Mouse (Mus musculus) midbrain, embryonic 16.5 days (tissue): ENCODE measurements around the gene Olfr628. TPM values are rescaled to one million over a fixed set of nuclear protein-coding genes. Genes with fewer than 3 reads are reported as not detected.
"Not testable (repeated sequence)": the region's sequence is repeated elsewhere in the genome, so short reads cannot be mapped to it uniquely, and the experiment has no call there.

Source experiments
- ATAC-seq: fragments of 200-750 bp; cut with Nextera tagmentation; 2 replicates; pipeline ENCODE4 v1.8.0; 2017; ENCODE audit warnings: moderate TSS enrichment
- H3K27ac ChIP-seq: fragments of 300-500 bp; sonication (generic); 2 replicates; pipeline ENCODE4 v1.5.1; 2014; ENCODE audit warnings: mild to moderate bottlenecking, low read length, mixed read lengths
- H3K27me3 ChIP-seq: fragments of 300-500 bp; sonication (generic); 2 replicates; pipeline ENCODE4 v1.6.1; 2014; ENCODE audit warnings: low read depth, low read length, mixed read lengths; ENCODE audit not compliant: control insufficient read depth, insufficient read depth
- H3K36me3 ChIP-seq: fragments of 300-500 bp; sonication (generic); 2 replicates; pipeline ENCODE4 v1.6.1; 2014; ENCODE audit warnings: mild to moderate bottlenecking, low read length, moderate library complexity, mixed read lengths; ENCODE audit not compliant: control insufficient read depth, insufficient read depth
- H3K4me1 ChIP-seq: fragments of 300-500 bp; sonication (generic); 2 replicates; pipeline ENCODE4 v1.6.1; 2014; ENCODE audit warnings: mild to moderate bottlenecking, low read length, mixed read lengths; ENCODE audit not compliant: control insufficient read depth, insufficient read depth
- H3K4me2 ChIP-seq: fragments of 300-500 bp; sonication (generic); 2 replicates; pipeline ENCODE4 v1.6.1; 2014; ENCODE audit warnings: mild to moderate bottlenecking, low read length, mixed read lengths
- H3K4me3 ChIP-seq: fragments of 300-500 bp; sonication (generic); 2 replicates; pipeline ENCODE4 v1.5.1; 2014; ENCODE audit warnings: low read depth, mild to moderate bottlenecking, low read length, moderate library complexity, mixed read lengths
- H3K9ac ChIP-seq: fragments of 300-500 bp; sonication (generic); 2 replicates; pipeline ENCODE4 v1.6.1; 2014; ENCODE audit warnings: low read depth, low read length, mixed read lengths
- H3K9me3 ChIP-seq: fragments of 300-500 bp; sonication (generic); replicated peaks from 2 replicates; pipeline ENCODE4 v1.6.1; 2014; ENCODE audit warnings: mild to moderate bottlenecking, low read length, mixed read lengths; ENCODE audit not compliant: control insufficient read depth, poor library complexity, severe bottlenecking
- WGBS: fragments of 180-500 bp; shearing (Covaris S2); extraction: QIAGEN DNeasy Blood & Tissue Kit; methylation state at CpG from one replicate; pipeline ENCODE4 v1.1.7; 2014; 5-methylcytosine and 5-hydroxymethylcytosine counted together
- polyA plus RNA-seq: library from polyadenylated mRNA; unstranded; fragments of >200 nt; fragmentation: Nextera tagmentation; extraction: Ambion mirVana; gene quantifications from 2 replicates; pipeline ENCODE4 v1.2.1, GENCODE M21; 2015

The Olfr628 gene
- polyA plus RNA-seq: not detected in 2 replicates

DNA sequence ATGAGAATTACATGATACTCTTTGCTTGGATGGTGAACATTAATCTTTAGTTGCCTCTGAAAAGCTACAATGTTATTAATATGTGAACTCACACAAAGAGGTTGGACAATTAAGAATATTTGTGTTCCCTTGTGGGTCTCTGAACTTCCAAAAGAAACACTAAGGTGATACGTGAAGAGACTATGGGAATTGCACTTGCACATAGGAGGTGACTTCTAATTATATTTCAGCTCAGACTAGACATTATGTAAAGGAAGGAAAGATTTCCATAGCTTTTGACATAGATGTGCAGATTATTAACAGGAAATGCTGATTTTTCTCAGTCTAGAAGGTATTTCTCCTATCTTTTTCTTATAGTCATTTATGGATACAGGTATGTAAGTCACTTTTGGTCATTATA, at the start of gene Olfr628:
Gene Olfr628, plus strand, starts transcription at position 301 of the 400 bp plus-strand sequence.
- WGBS: 93% methylated on average over 1 of the region's 1 CpGs
- H3K4me1 ChIP-seq: no peaks in the 10 kb centered on the region

DNA sequence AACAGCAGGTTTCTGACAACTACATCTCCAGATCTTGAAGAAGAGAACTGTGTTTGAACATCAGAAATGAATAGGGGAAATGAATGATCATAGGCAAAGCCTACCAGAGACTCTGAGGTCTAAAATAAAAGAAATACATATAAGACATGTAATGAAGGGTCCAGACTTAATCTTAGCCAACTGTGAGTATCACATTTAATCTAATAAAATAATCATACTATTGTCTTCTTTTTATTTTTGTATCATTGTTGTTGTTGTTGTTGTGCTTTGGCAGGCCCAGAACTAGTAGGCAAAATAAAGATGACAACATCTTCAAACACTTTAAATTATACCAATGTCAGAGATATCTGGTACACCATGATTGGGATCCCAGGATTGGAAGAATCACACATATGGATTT, 47.8 kb upstream of the Olfr628 start, which contains the start of gene Olfr625-ps1:
Gene Olfr625-ps1, plus strand, starts transcription at position 301 of the 400 bp plus-strand sequence.
- Histone ChIP-seq H3K4me1 (no peaks in the 10 kb centered on the region), H3K4me3 (no peak within 1 kb of the TSS), H3K27me3 (no peaks in the 10 kb centered on the region), H3K27ac (no peak within 1 kb of the TSS), H3K9ac (no peak within 1 kb of the TSS), H3K4me2 (no peak within 1 kb of the TSS), H3K36me3 (no peaks in the 10 kb centered on the region), H3K9me3 (no peaks in the 10 kb centered on the region)
- no peak for ATAC-seq

More for the DNA sequence above, at the start of gene Olfr628:
- no peak within 1 kb of the TSS for H3K4me3 ChIP-seq
- H3K27ac ChIP-seq: no peak within 1 kb of the TSS
- no peaks in the 10 kb centered on the region for H3K36me3 ChIP-seq
- no peaks in the 10 kb centered on the region for H3K27me3 ChIP-seq
- no peak within 1 kb of the TSS for H3K9ac ChIP-seq
- H3K9me3 ChIP-seq: no peaks in the 10 kb centered on the region
- H3K4me2 ChIP-seq: no peak within 1 kb of the TSS
- ATAC-seq: no peak

DNA sequence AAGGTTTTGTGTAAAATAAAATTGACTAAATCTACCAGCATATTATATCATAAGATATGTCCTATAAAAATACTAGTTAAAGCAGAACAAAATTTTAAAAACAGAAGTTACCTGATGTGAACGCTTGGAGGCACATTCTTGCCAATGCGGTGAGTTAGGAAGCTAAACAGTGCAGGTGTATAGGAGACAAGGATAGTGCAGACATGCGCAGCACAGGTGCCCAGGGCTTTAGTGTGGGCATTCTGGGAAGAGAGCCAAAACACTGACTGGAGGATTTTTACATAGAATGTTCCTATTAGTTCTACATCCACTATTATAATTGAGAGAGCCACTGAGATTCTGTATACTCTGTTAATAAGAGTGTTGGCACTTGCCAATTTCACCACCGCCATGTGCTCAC, 30.7 kb upstream of the Olfr628 start:
- 90% methylated on average over 4 of the region's 4 CpGs for WGBS
- no peaks in the 10 kb centered on the region for H3K4me1 ChIP-seq
- no peaks in the 10 kb centered on the region for H3K9me3 ChIP-seq
- no peaks in the 10 kb centered on the region for H3K36me3 ChIP-seq
- no peak overlapping the region for H3K4me2 ChIP-seq
- no peaks in the 10 kb centered on the region for H3K27me3 ChIP-seq
- H3K9ac ChIP-seq: no peak overlapping the region
- no peak for ATAC-seq
- H3K4me3 ChIP-seq: no peak overlapping the region
- H3K27ac ChIP-seq: no peak overlapping the region

DNA sequence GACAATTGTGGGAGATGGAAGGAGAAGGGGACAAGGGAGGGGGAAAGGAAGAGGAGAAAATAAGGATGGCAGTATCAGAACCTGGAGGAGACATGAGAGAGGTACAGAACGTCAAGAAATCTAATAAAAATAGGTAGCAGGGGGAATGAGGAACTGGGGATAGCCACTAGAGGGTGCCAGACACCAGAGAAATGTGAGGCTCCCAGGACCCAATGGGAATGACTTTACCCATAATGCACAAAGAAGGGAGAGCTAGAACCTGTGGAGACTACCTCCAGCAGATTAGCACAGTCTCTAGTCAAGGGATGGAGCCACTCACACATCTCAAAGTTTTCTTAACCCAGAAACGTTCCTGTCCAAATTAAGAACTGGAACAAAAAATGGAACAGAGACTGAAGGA, 18.1 kb upstream of the Olfr628 start:
- 30% methylated on average over 2 of the region's 2 CpGs for WGBS
- Histone ChIP-seq H3K36me3 (no peaks in the 10 kb centered on the region), H3K27ac (no peak overlapping the region), H3K4me2 (no peak overlapping the region), H3K9me3 (no peaks in the 10 kb centered on the region), H3K4me3 (no peak overlapping the region), H3K9ac (no peak overlapping the region), H3K27me3 (no peaks in the 10 kb centered on the region), H3K4me1 (no peaks in the 10 kb centered on the region)
- ATAC-seq: no peak

DNA sequence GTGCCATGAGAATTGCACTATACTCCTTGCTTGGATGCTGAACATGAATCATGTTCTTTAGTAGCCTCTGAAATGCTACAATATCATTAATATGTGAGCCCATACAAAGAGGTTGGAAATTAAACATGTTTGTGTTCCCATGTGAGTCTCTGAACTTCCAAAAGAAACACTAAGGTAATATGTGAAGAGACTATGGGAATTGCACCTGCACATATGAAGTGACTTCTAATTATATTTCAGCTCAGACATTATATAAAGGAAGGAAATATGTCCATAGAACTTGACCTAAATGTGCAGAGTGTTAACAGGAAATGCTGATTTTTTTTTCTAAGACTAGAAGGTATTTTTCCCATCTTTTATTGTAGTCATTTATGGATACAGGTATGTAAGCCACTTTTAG, 15.8 kb upstream of the Olfr628 start, which contains the start of gene Olfr243:
Gene Olfr243, plus strand, starts transcription at position 301 of the 400 bp plus-strand sequence.
- Histone ChIP-seq H3K9me3 (no peaks in the 10 kb centered on the region), H3K27ac (no peak within 1 kb of the TSS), H3K9ac (no peak within 1 kb of the TSS), H3K4me2 (no peak within 1 kb of the TSS), H3K27me3 (no peaks in the 10 kb centered on the region), H3K36me3 (no peaks in the 10 kb centered on the region), H3K4me3 (no peak within 1 kb of the TSS), H3K4me1 (no peaks in the 10 kb centered on the region)
- ATAC-seq: no peak

DNA sequence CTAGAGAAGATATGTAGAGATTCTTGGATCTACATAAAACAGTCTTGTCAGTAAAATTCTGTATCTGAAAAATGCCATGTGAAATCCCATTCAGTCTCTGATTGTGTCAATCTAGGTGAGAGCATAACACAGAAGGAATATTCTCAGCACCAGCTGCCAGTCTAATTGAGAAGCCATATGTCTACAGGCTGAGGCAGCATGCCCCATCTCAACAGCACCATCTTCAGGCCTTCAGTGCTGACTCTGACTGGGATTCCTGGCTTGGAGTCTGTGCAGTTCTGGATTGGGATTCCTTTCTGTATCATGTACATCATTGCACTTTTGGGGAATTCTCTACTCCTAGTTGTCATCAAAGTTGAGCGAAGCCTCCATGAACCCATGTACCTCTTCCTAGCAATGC, 13.8 kb upstream of the Olfr628 start:
- H3K36me3 ChIP-seq, H3K4me3 ChIP-seq, H3K9ac ChIP-seq, H3K4me1 ChIP-seq, ATAC-seq, H3K27ac ChIP-seq, H3K9me3 ChIP-seq, H3K27me3 ChIP-seq, H3K4me2 ChIP-seq: not testable (repeated sequence)
- 91% methylated on average over 1 of the region's 1 CpGs for WGBS

DNA sequence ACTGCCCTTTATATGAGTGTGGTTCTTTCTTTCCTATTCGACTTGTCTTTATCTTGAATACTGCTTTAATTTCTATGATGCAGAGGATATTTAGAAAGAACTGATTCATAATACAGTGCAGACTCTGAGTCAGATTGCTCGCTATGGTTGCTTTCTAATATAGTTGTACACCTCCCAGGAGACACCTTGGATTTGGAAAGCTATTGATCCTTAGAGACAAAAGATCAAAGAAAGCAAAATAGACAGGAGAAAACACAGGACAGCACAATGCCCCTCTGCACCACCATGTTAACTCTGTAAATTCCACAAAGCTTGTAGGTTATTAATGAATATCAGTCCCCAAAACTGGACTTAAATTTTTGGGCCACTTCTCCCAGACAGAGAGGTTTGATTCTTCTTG, 14.7 kb downstream of the Olfr628 start, which contains the start of gene Olfr629:
Gene Olfr629, minus strand, starts transcription at position 101 of the 400 bp plus-strand sequence.
- Histone ChIP-seq H3K9me3 (peaks cover 2% of the 10 kb centered on the region; the same call in 1 of the 2 replicates), H3K36me3 (no peaks in the 10 kb centered on the region), H3K4me3 (no peak within 1 kb of the TSS), H3K27me3 (no peaks in the 10 kb centered on the region), H3K27ac (no peak within 1 kb of the TSS), H3K9ac (no peak within 1 kb of the TSS), H3K4me1 (no peaks in the 10 kb centered on the region), H3K4me2 (no peak within 1 kb of the TSS)
- WGBS: 83% methylated on average over 2 of the region's 2 CpGs
- ATAC-seq: no peak

DNA sequence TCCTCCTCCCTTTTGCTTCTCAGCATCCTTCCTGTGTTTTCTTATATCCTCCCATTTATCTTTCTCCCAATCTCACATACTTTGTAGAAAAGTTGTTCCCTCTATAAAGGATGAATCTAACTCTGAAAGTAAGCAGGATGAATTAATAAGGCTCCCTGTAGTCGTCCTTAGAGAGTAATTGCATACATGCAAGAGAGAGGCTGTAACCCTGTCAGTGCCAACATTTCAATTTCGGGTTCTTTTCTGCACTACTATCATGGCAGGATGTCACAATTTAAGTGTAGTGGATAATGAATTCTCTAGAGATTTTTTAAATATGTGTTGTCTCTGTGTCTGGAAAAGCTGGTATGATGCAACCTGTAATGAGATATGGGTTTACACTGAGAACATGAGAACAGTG, 27.1 kb downstream of the Olfr628 start, which contains the start of gene Olfr630:
Gene Olfr630, minus strand, starts transcription at position 101 of the 400 bp plus-strand sequence.
- Histone ChIP-seq H3K9ac (no peak within 1 kb of the TSS), H3K4me3 (no peak within 1 kb of the TSS), H3K36me3 (no peaks in the 10 kb centered on the region), H3K4me2 (no peak within 1 kb of the TSS), H3K9me3 (no peaks in the 10 kb centered on the region), H3K27ac (no peak within 1 kb of the TSS), H3K27me3 (no peaks in the 10 kb centered on the region), H3K4me1 (no peaks in the 10 kb centered on the region)
- no peak for ATAC-seq
- WGBS: 47% methylated on average over 2 of the region's 2 CpGs

DNA sequence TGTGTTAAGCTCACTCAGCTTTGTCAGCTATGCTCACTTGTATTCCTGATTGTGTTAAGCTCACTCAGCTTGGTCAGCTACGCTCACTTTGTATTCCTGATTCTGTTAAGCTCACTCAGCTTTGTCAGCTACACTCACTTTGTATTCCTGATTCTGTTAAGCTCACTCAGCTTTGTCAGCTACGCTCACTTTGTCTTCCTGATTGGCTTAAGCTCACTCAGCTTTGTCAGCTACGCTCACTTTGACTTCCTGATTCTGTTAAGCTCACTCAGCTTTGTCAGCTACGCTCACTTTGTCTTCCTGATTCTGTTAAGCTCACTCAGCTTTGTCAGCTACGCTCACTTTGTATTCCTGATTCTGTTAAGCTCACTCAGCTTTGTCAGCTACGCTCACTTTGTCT, 32.0 kb downstream of the Olfr628 start:
- H3K4me2 ChIP-seq, H3K27me3 ChIP-seq, H3K4me3 ChIP-seq, H3K4me1 ChIP-seq, H3K9me3 ChIP-seq, H3K36me3 ChIP-seq, ATAC-seq, H3K27ac ChIP-seq, H3K9ac ChIP-seq: not testable (repeated sequence)
- 91% methylated on average over 6 of the region's 6 CpGs for WGBS
